Mouse (Mus musculus) heart, postnatal 36 days (tissue): ENCODE measurements at regions not wholly inside any gene's neighbourhood (a gene's known extent, or its start where the extent isn't known, plus 50 kb on each side); places are given as distances from the start of the nearest gene placed in this dataset.

Experiments used
- DNase-seq, 2 experiments: peaks; one replicate each; pipeline ENCODE4 v3.0.0; 2021 to 2022
- intact Hi-C: fragments of 180-260 bp; cut with DNase I; formaldehyde crosslinking; loops from one replicate; pipeline ENCODE4 v1.15.1; 2025

DNA sequence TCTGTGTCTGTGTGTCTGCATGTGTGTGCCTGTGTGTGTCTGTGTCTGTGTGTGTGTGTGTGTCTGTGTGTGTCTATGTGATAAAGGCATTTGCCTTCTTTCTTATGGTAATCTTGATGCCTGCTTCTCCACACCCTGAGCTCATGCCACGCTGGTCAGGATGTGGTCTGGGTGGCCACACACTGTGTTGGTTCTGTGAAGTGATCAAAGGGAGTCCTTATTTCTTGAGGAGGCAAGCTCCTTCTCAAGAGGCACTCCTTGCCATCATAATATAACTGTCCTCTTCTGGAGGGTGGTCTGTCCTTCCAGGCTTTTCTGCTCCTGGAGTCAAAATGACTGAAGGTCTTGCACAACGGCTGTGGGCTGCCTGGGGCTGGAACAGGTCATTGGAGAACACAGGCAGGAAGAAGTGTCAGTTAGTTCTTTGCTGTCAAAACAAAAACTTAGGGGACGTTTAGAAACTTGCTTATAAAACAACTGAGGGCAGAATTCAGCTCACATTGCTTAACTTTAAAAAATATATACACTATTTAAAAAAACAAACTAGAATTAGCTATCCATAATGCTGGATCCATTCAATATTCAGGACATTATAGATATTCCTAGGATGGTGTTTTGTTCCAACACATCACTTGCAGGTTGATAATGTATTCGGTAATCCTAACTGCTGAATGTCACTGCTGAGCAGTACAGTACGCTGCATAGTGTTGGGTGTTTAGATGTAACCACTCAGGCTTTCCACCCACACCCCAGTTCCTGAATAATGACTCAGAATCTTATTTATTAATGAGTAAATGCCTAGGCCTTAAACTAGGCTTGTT, 50.3 kb upstream of the Lta4h start:
- intact Hi-C loops = no loop called here
- no peak for DNase-seq
